Mouse (Mus musculus): ENCODE data around the gene Gm13276.
"Not testable (repeated sequence)": the region's sequence is repeated elsewhere in the genome, so short reads cannot be mapped to it uniquely, and the experiment has no call there.

GRCm38 (mm10) chr4:88799365-88799764, 13.9 kb downstream of the Gm13276 start, which contains the start of gene Gm13285:
- TF ChIP-seq CTCF (IDR thresholded peaks at IDR 0.05; ENCODE audit: extremely low read depth, insufficient read length, insufficient replicate concordance, low read depth, low read length); POLR2A (IDR thresholded peaks at IDR 0.05; ENCODE audit: low read depth, low read length): not testable (repeated sequence)
